Mouse (Mus musculus): ENCODE results near the gene Pmf1. TPM values are rescaled to one million over a fixed set of nuclear protein-coding genes. Genes with fewer than 3 reads are reported as not detected.
"Not testable (repeated sequence)": the region's sequence is repeated elsewhere in the genome, so short reads cannot be mapped to it uniquely, and the experiment has no call there.

Gene Pmf1
- polyA plus RNA-seq, 1 experiment from 2014 or later = 185 TPM

GRCm38 (mm10) chr3:88395288-88395687 is 14.8 kb downstream of the Pmf1 start:
- H3K4me3 ChIP-seq (ENCODE audit: low read depth, low read length) = no peak overlapping the region
- ATAC-seq (ENCODE audit: insufficient number of reproducible peaks, low FRiP score, low TSS enrichment, low read depth) = no peak
- no peaks in the 10 kb centered on the region for H3K4me1 ChIP-seq (ENCODE audit: control insufficient read depth, insufficient read depth, low read length)
- H3K4me2 ChIP-seq (ENCODE audit: low read depth, severe bottlenecking) = no peak overlapping the region
- H3K27ac ChIP-seq (replicated peaks; ENCODE audit: low read depth, low read length) = no peak overlapping the region
- 94% methylated on average over 6 of the region's 6 CpGs for WGBS
- H3K27me3 ChIP-seq (ENCODE audit: control insufficient read depth, insufficient read depth, low read length) = no peaks in the 10 kb centered on the region
- no peak for DNase-seq (ENCODE audit: low spot score)
- no peak overlapping the region for H3K9ac ChIP-seq (ENCODE audit: low read length)
- H3K36me3 ChIP-seq (ENCODE audit: control insufficient read depth, insufficient read depth, low read length) = peaks cover 4% of the 10 kb centered on the region
- H3K9me3 ChIP-seq (ENCODE audit: control insufficient read depth, low read length) = no peaks in the 10 kb centered on the region

- whole genome bisulfite sequencing = 88% methylated on average over 9 of the region's 9 CpGs
- Histone ChIP-seq H3K4me1 (ENCODE audit: control insufficient read depth, insufficient read depth, low read length) (no peaks in the 10 kb centered on the region), H3K9ac (ENCODE audit: low read length) (no peak overlapping the region), H3K9me3 (ENCODE audit: control insufficient read depth, low read length) (no peaks in the 10 kb centered on the region), H3K36me3 (ENCODE audit: control insufficient read depth, insufficient read depth, low read length) (peaks cover 6% of the 10 kb centered on the region), H3K4me2 (ENCODE audit: low read depth, severe bottlenecking) (no peak overlapping the region), H3K4me3 (ENCODE audit: low read depth, low read length) (no peak overlapping the region), H3K27me3 (ENCODE audit: control insufficient read depth, insufficient read depth, low read length) (no peaks in the 10 kb centered on the region), H3K27ac (replicated peaks; ENCODE audit: low read depth, low read length) (no peak overlapping the region)
- no peak for DNase-seq (ENCODE audit: low spot score)
- no peak for ATAC-seq (ENCODE audit: insufficient number of reproducible peaks, low FRiP score, low TSS enrichment, low read depth)
Observed at GRCm38 (mm10) chr3:88393776-88394375, 16.3 kb downstream of the Pmf1 start.

GRCm38 (mm10) chr3:88384364-88384763 is 25.8 kb downstream of the Pmf1 start, which contains the start of gene Bglap:
Gene Bglap, minus strand, starts transcription at chr3:88384464.
- DNase-seq (ENCODE audit: low spot score) (no peak), ATAC-seq (ENCODE audit: insufficient number of reproducible peaks, low FRiP score, low TSS enrichment, low read depth) (no peak)
- no peaks in the 10 kb centered on the region for H3K27me3 ChIP-seq (ENCODE audit: control insufficient read depth, insufficient read depth, low read length)
- H3K4me1 ChIP-seq (ENCODE audit: control insufficient read depth, insufficient read depth, low read length) = no peaks in the 10 kb centered on the region
- H3K9ac ChIP-seq (ENCODE audit: low read length) = no peak within 1 kb of the TSS
- 64% methylated on average over 5 of the region's 5 CpGs for WGBS
- H3K27ac ChIP-seq (replicated peaks; ENCODE audit: low read depth, low read length) = no peak within 1 kb of the TSS
- H3K4me3 ChIP-seq (ENCODE audit: low read depth, low read length) = no peak within 1 kb of the TSS
- no peaks in the 10 kb centered on the region for H3K36me3 ChIP-seq (ENCODE audit: control insufficient read depth, insufficient read depth, low read length)
- no peak within 1 kb of the TSS for H3K4me2 ChIP-seq (ENCODE audit: low read depth, severe bottlenecking)
- H3K9me3 ChIP-seq (ENCODE audit: control insufficient read depth, low read length) = no peaks in the 10 kb centered on the region

GRCm38 (mm10) chr3:88382383-88382782 is 27.7 kb downstream of the Pmf1 start:
- H3K36me3 ChIP-seq (ENCODE audit: control insufficient read depth, insufficient read depth, low read length); H3K4me3 ChIP-seq (ENCODE audit: low read depth, low read length); DNase-seq (ENCODE audit: low spot score); H3K9ac ChIP-seq (ENCODE audit: low read length); H3K4me1 ChIP-seq (ENCODE audit: control insufficient read depth, insufficient read depth, low read length); H3K27ac ChIP-seq (replicated peaks; ENCODE audit: low read depth, low read length); ATAC-seq (ENCODE audit: insufficient number of reproducible peaks, low FRiP score, low TSS enrichment, low read depth); H3K27me3 ChIP-seq (ENCODE audit: control insufficient read depth, insufficient read depth, low read length); H3K9me3 ChIP-seq (ENCODE audit: control insufficient read depth, low read length): not testable (repeated sequence)
- 7% methylated on average over 1 of the region's 7 CpGs for WGBS
- peak overlapping the region; percentile 41; the same call in 1 of the 2 replicates for H3K4me2 ChIP-seq (ENCODE audit: low read depth, severe bottlenecking)

GRCm38 (mm10) chr3:88381389-88382315 is 28.5 kb downstream of the Pmf1 start:
- not testable (repeated sequence) for H3K9me3 ChIP-seq (ENCODE audit: control insufficient read depth, low read length); H3K27me3 ChIP-seq (ENCODE audit: control insufficient read depth, insufficient read depth, low read length); H3K36me3 ChIP-seq (ENCODE audit: control insufficient read depth, insufficient read depth, low read length); H3K4me1 ChIP-seq (ENCODE audit: control insufficient read depth, insufficient read depth, low read length); H3K4me3 ChIP-seq (ENCODE audit: low read depth, low read length); H3K27ac ChIP-seq (replicated peaks; ENCODE audit: low read depth, low read length)
- ATAC-seq (ENCODE audit: insufficient number of reproducible peaks, low FRiP score, low TSS enrichment, low read depth) (peak; percentile 71), DNase-seq (ENCODE audit: low spot score) (peak; percentile 66)
- H3K4me2 ChIP-seq (ENCODE audit: low read depth, severe bottlenecking) = peak overlapping the region; percentile 41
- H3K9ac ChIP-seq (ENCODE audit: low read length) = peak overlapping the region; percentile 12; the same call in 1 of the 2 replicates
- WGBS = 8% methylated on average over 20 of the region's 22 CpGs

- not testable (repeated sequence) for H3K9me3 ChIP-seq (ENCODE audit: control insufficient read depth, low read length); H3K4me3 ChIP-seq (ENCODE audit: low read depth, low read length); H3K27me3 ChIP-seq (ENCODE audit: control insufficient read depth, insufficient read depth, low read length); H3K27ac ChIP-seq (replicated peaks; ENCODE audit: low read depth, low read length); H3K4me2 ChIP-seq (ENCODE audit: low read depth, severe bottlenecking); DNase-seq (ENCODE audit: low spot score); ATAC-seq (ENCODE audit: insufficient number of reproducible peaks, low FRiP score, low TSS enrichment, low read depth); H3K36me3 ChIP-seq (ENCODE audit: control insufficient read depth, insufficient read depth, low read length); H3K4me1 ChIP-seq (ENCODE audit: control insufficient read depth, insufficient read depth, low read length); H3K9ac ChIP-seq (ENCODE audit: low read length)
- WGBS = 75% methylated on average over 5 of the region's 5 CpGs
Observed at GRCm38 (mm10) chr3:88378599-88378998, 31.5 kb downstream of the Pmf1 start, which contains the start of gene Bglap2. Gene Bglap2, minus strand, starts transcription at chr3:88378699.

GRCm38 (mm10) chr3:88376644-88377043 is 33.5 kb downstream of the Pmf1 start:
- 14% methylated on average over 5 of the region's 7 CpGs for WGBS
- not testable (repeated sequence) for H3K27ac ChIP-seq (replicated peaks; ENCODE audit: low read depth, low read length); H3K9me3 ChIP-seq (ENCODE audit: control insufficient read depth, low read length); H3K9ac ChIP-seq (ENCODE audit: low read length); ATAC-seq (ENCODE audit: insufficient number of reproducible peaks, low FRiP score, low TSS enrichment, low read depth); H3K4me3 ChIP-seq (ENCODE audit: low read depth, low read length); H3K4me1 ChIP-seq (ENCODE audit: control insufficient read depth, insufficient read depth, low read length); H3K27me3 ChIP-seq (ENCODE audit: control insufficient read depth, insufficient read depth, low read length); H3K36me3 ChIP-seq (ENCODE audit: control insufficient read depth, insufficient read depth, low read length)
- H3K4me2 ChIP-seq (ENCODE audit: low read depth, severe bottlenecking) = peak overlapping the region; percentile 36; the same call in 1 of the 2 replicates
- peak; percentile 32 for DNase-seq (ENCODE audit: low spot score)

- WGBS = 10% methylated on average over 16 of the region's 19 CpGs
- not testable (repeated sequence) for H3K27ac ChIP-seq (replicated peaks; ENCODE audit: low read depth, low read length)
Observed at GRCm38 (mm10) chr3:88375750-88376626, 34.1 kb downstream of the Pmf1 start.

More at GRCm38 (mm10) chr3:88375750-88376626, 34.1 kb downstream of the Pmf1 start:
- H3K4me1 ChIP-seq (ENCODE audit: control insufficient read depth, insufficient read depth, low read length); H3K9me3 ChIP-seq (ENCODE audit: control insufficient read depth, low read length); H3K27me3 ChIP-seq (ENCODE audit: control insufficient read depth, insufficient read depth, low read length); H3K4me3 ChIP-seq (ENCODE audit: low read depth, low read length); H3K36me3 ChIP-seq (ENCODE audit: control insufficient read depth, insufficient read depth, low read length): not testable (repeated sequence)
- Histone ChIP-seq H3K9ac (ENCODE audit: low read length) (peak overlapping the region; percentile 30; the same call in 1 of the 2 replicates), H3K4me2 (ENCODE audit: low read depth, severe bottlenecking) (peak overlapping the region; percentile 36; the same call in 1 of the 2 replicates)
- peak; percentile 71 for DNase-seq (ENCODE audit: low spot score)
- peak; percentile 91 for ATAC-seq (ENCODE audit: insufficient number of reproducible peaks, low FRiP score, low TSS enrichment, low read depth)
